Mouse (Mus musculus) MEL (cell line): ENCODE data around the gene Raver2. TPM values are rescaled to one million over a fixed set of nuclear protein-coding genes. Genes with fewer than 3 reads are reported as not detected.
A peak's percentile ranks its signal among the peaks of the same experiment; 100 is the strongest.

Source experiments
- DNase-seq: peaks from one replicate; pipeline ENCODE4 v3.0.0; 2011; ENCODE audit warnings: low read depth, low spot score
- H3K27ac ChIP-seq: 2 replicates; pipeline ENCODE4 v1.5.1; 2012; ENCODE audit warnings: low read depth, mild to moderate bottlenecking, control low read depth, low read length, moderate library complexity; ENCODE audit not compliant: control insufficient read depth
- H3K27me3 ChIP-seq, 2 experiments: fragments of 150-350 bp in 1 of 2; sonication (generic) in 1 of 2; 2 replicates each; pipeline ENCODE4 v1.6.1; 2012; ENCODE audit warnings: low read length in 2 of 2, mild to moderate bottlenecking in 2 of 2, improper control_type of control experiment in 1 of 2, moderate library complexity in 1 of 2; ENCODE audit not compliant: insufficient read depth in 2 of 2, control insufficient read depth in 1 of 2
- H3K36me3 ChIP-seq, 2 experiments: 2 replicates each; pipeline ENCODE4 v1.6.1; 2012 to 2014; ENCODE audit warnings: low read length in 2 of 2, improper control_type of control experiment in 1 of 2, inconsistent platforms in 1 of 2, mild to moderate bottlenecking in 1 of 2; ENCODE audit not compliant: insufficient read depth in 2 of 2, control insufficient read depth in 1 of 2
- H3K4me1 ChIP-seq, 2 experiments: fragments of 150-350 bp in 1 of 2; sonication (generic) in 1 of 2; 2 replicates each; pipeline ENCODE4 v1.6.1; 2012; ENCODE audit warnings: low read length in 2 of 2, improper control_type of control experiment in 1 of 2, mild to moderate bottlenecking in 1 of 2; ENCODE audit not compliant: insufficient read depth in 2 of 2, control insufficient read depth in 1 of 2
- H3K4me3 ChIP-seq, 2 experiments: fragments of 150-350 bp in 1 of 2; sonication (generic) in 1 of 2; 2 replicates each; pipeline ENCODE4 v1.5.1; 2012; ENCODE audit warnings: low read depth in 2 of 2, low read length in 2 of 2, mild to moderate bottlenecking in 2 of 2, moderate library complexity in 2 of 2, control low read depth in 1 of 2, improper control_type of control experiment in 1 of 2; ENCODE audit not compliant: control insufficient read depth in 1 of 2, insufficient read depth in 1 of 2
- H3K79me2 ChIP-seq: 2 replicates; pipeline ENCODE4 v1.6.1; 2012; ENCODE audit warnings: mild to moderate bottlenecking, low read length, moderate library complexity; ENCODE audit not compliant: control insufficient read depth, poor library complexity, insufficient read depth
- H3K9ac ChIP-seq: 2 replicates; pipeline ENCODE4 v1.6.1; 2012; ENCODE audit warnings: low read depth, mild to moderate bottlenecking, control low read depth, low read length, moderate library complexity; ENCODE audit not compliant: control insufficient read depth, poor library complexity, severe bottlenecking
- H3K9me3 ChIP-seq: fragments of 150-350 bp; sonication (generic); replicated peaks from 2 replicates; pipeline ENCODE4 v1.6.1; 2012; ENCODE audit warnings: mild to moderate bottlenecking, low read length, improper control_type of control experiment, moderate library complexity; ENCODE audit not compliant: insufficient read depth
- BHLHE40 ChIP-seq: IDR thresholded peaks from 2 replicates; pipeline ENCODE4 v1.6.1; 2012; ENCODE audit warnings: low read depth, mild to moderate bottlenecking, inconsistent platforms, low read length, improper control_type of control experiment, borderline replicate concordance
- CHD1 ChIP-seq: IDR thresholded peaks from 2 replicates; pipeline ENCODE4 v1.6.1; 2012; ENCODE audit warnings: low read depth, mild to moderate bottlenecking, inconsistent platforms, low read length, improper control_type of control experiment
- CTCF ChIP-seq, 3 experiments: IDR thresholded peaks in 2 of 3; conservative IDR thresholded peaks in 1 of 3; 2 replicates each; pipeline ENCODE4 v1.5.1; 2011 to 2012; ENCODE audit warnings: low read length in 3 of 3, low read depth in 2 of 3, mild to moderate bottlenecking in 2 of 3, improper control_type of control experiment in 1 of 3, inconsistent platforms in 1 of 3, mixed read lengths in 1 of 3, moderate library complexity in 1 of 3; ENCODE audit not compliant: control insufficient read depth in 1 of 3, insufficient read depth in 1 of 3, poor library complexity in 1 of 3, severe bottlenecking in 1 of 3
- GATA1 ChIP-seq: IDR thresholded peaks from 2 replicates; pipeline ENCODE4 v1.6.1; 2011; ENCODE audit warnings: low read depth, low read length, improper control_type of control experiment
- MAFK ChIP-seq: IDR thresholded peaks from 2 replicates; pipeline ENCODE4 v1.6.1; 2011; ENCODE audit warnings: low read depth, mild to moderate bottlenecking, low read length, improper control_type of control experiment, borderline replicate concordance
- MAX ChIP-seq: IDR thresholded peaks from 2 replicates; pipeline ENCODE4 v1.6.1; 2011; ENCODE audit warnings: low read length, improper control_type of control experiment
- MAZ ChIP-seq: IDR thresholded peaks from 2 replicates; pipeline ENCODE4 v1.6.1; 2012; ENCODE audit warnings: low read depth, mild to moderate bottlenecking, inconsistent platforms, low read length, improper control_type of control experiment
- MYB ChIP-seq: IDR thresholded peaks from 2 replicates; pipeline ENCODE4 v1.6.1; 2011; ENCODE audit warnings: mild to moderate bottlenecking, low read depth, low read length, improper control_type of control experiment
- NRF1 ChIP-seq: IDR thresholded peaks from 2 replicates; pipeline ENCODE4 v1.6.1; 2014; ENCODE audit warnings: low read depth, mild to moderate bottlenecking, inconsistent platforms, low read length, improper control_type of control experiment, moderate library complexity; ENCODE audit not compliant: poor library complexity, insufficient read depth, severe bottlenecking
- POLR2A ChIP-seq, 2 experiments: IDR thresholded peaks; 2 replicates each; pipeline ENCODE4 v1.6.1; 2011 to 2012; ENCODE audit warnings: low read length in 2 of 2, mild to moderate bottlenecking in 2 of 2, control low read depth in 1 of 2, improper control_type of control experiment in 1 of 2, low read depth in 1 of 2, moderate library complexity in 1 of 2; ENCODE audit not compliant: control insufficient read depth in 1 of 2, insufficient read depth in 1 of 2, poor library complexity in 1 of 2
- POLR2AphosphoS5 ChIP-seq: IDR thresholded peaks from 2 replicates; pipeline ENCODE4 v1.6.1; 2012; ENCODE audit warnings: low read depth, borderline replicate concordance, mild to moderate bottlenecking, inconsistent platforms, low read length, moderate library complexity, mixed read lengths
- RAD21 ChIP-seq: IDR thresholded peaks from 2 replicates; pipeline ENCODE4 v1.6.1; 2011; ENCODE audit warnings: mild to moderate bottlenecking, low read depth, low read length, improper control_type of control experiment
- SMC3 ChIP-seq: IDR thresholded peaks from 2 replicates; pipeline ENCODE4 v1.6.1; 2011; ENCODE audit warnings: low read depth, low read length, improper control_type of control experiment
- ZC3H11A ChIP-seq: IDR thresholded peaks from 2 replicates; pipeline ENCODE4 v1.6.1; 2012; ENCODE audit warnings: low read depth, mild to moderate bottlenecking, inconsistent platforms, low read length, improper control_type of control experiment
- ZMIZ1 ChIP-seq: IDR thresholded peaks from 2 replicates; pipeline ENCODE4 v1.6.1; 2012; ENCODE audit warnings: low read depth, mild to moderate bottlenecking, inconsistent platforms, low read length, improper control_type of control experiment, moderate library complexity
- polyA plus RNA-seq, 2 experiments: library from polyadenylated mRNA; stranded (reverse) in 1 of 2; unstranded in 1 of 2; fragments of >175 nt in 1 of 2; fragments of >200 nt in 1 of 2; gene quantifications; 2 replicates each; pipeline versions ENCODE4 v1.2.1 to v1.2.4; 2012; ENCODE audit warnings: low replicate concordance in 2 of 2, low read depth in 1 of 2; ENCODE audit not compliant: insufficient read length in 2 of 2, insufficient read depth in 1 of 2, missing spikeins in 1 of 2
- total RNA-seq: library from RNA; depleted of rRNA; stranded (reverse); fragments of 300-350 nt; gene quantifications from 2 replicates; pipeline ENCODE4 v1.2.3, GENCODE M21; 2012

Gene Raver2
- total and polyA plus RNA-seq, 3 experiments, result 0.03 to 0.04 TPM; not detected in 1

DNA sequence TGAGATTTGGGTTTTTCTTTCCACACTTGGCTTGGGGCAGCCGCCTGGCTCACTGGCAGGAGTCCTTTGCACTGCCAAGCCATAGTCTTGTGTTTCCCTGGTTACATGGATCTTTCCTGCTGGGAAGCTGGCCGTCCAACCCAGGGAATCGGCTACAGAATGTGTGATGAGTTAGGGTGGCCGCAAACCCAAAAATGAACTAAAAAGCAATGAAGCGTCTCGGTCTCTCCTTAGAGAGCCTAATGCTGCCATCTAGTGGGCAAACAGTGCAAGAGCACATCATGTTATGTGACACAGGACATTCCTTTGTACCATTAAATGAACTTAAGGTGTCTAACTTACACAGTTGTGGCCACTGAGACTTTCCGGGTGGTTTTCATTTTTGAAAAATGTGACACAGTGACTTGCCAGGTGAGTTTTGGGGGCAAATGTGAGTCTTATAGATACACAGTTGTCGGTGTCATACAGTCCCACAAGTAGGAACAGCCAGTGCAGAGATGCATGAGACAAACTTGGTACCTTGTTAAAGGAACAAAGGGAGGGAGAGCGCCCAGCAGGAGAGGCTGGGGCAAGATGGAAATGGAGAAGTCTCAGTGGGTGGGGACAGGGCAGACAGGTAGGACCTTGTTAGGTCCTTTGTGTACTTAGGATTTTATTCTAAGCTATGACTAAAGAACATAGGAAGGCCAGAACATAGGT, 77.4 kb downstream of the Raver2 start:
- no peaks in the 10 kb centered on the region for H3K27me3 ChIP-seq
- H3K36me3 ChIP-seq, result peaks cover 0 to 2% of the 10 kb centered on the region in 2 experiments; a peak in 2 of 4 replicates
- no peak for TF ChIP-seq GATA1
- no peak for TF ChIP-seq MAFK
- TF ChIP-seq RAD21, result peak; percentile 90
- no peak for TF ChIP-seq POLR2A (IDR thresholded peaks at IDR 0.05; ENCODE audit: control insufficient read depth in 1 of 2, insufficient read depth in 1 of 2, low read depth in 1 of 2, low read length in 2 of 2, poor library complexity in 1 of 2)
- TF ChIP-seq MAX, result no peak
- TF ChIP-seq ZC3H11A, result peak; percentile 80
- no peak for TF ChIP-seq NRF1
- TF ChIP-seq SMC3, result peak; percentile 89
- no peak for TF ChIP-seq MYB
- TF ChIP-seq BHLHE40, result no peak
- peak; percentile 38; the same call in 1 of the 2 replicates for TF ChIP-seq MAZ
- peak; percentile 65 to 89 (median 82) for TF ChIP-seq CTCF (IDR thresholded peaks at IDR 0.05 in 2 of 3, conservative IDR thresholded peaks at IDR 0.05 in 1 of 3; ENCODE audit: control insufficient read depth in 1 of 3, insufficient read depth in 1 of 3, low read depth in 2 of 3, low read length in 3 of 3, poor library complexity in 1 of 3, severe bottlenecking in 1 of 3)
- no peak for TF ChIP-seq ZMIZ1
- H3K9me3 ChIP-seq, result no peaks in the 10 kb centered on the region
- H3K4me3 ChIP-seq, result no peak overlapping the region
- no peak overlapping the region for H3K9ac ChIP-seq
- no peaks in the 10 kb centered on the region for H3K4me1 ChIP-seq
- no peaks in the 10 kb centered on the region for H3K79me2 ChIP-seq
- H3K27ac ChIP-seq, result no peak overlapping the region
- DNase-seq, result peak; percentile 77

DNA sequence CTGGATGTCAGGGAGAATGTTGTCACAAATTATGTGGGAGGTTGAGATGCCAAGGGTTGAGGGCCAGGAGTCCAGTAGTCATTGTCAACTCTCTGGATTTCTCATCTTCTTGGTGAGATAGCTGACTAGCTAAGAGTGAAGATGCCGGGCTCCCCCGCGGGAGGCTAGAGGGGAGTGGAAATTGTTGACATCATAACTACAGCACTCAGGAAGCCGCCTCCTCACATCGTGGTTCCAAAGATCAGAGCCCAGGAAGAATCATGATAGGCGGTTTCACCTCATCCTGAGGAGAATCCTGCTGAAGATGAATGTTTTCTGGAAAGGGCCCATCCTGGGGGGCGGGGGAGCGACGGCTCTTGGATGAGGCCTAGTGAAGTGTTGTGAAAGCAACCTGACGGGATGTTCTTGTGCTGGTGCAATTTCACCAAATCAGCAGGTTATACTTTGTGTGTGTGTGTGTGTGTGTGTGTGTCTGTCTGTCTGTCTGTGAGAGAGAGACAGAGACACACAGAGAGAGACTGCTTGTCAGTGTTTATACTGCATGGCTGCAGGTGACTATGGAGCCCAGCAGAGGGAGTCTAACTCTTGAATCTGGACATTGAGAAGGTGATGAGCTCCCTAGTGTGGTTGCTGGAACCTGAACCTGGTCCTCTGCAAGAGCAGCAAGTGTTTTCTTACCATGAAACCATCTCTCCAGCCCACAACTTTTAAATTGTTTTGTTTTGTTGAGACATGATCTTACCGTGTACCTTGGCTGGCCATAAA, 78.3 kb downstream of the Raver2 start:
- H3K9me3 ChIP-seq, result no peaks in the 10 kb centered on the region
- H3K4me3 ChIP-seq, result no peak overlapping the region
- no peaks in the 10 kb centered on the region for H3K79me2 ChIP-seq
- TF ChIP-seq CTCF (IDR thresholded peaks at IDR 0.05 in 2 of 3, conservative IDR thresholded peaks at IDR 0.05 in 1 of 3; ENCODE audit: control insufficient read depth in 1 of 3, insufficient read depth in 1 of 3, low read depth in 2 of 3, low read length in 3 of 3, poor library complexity in 1 of 3, severe bottlenecking in 1 of 3), result peak; percentile 31 to 63 (median 46); a peak in 5 of 6 replicates
- TF ChIP-seq ZC3H11A, result peak; percentile 51; the same call in 1 of the 2 replicates
- TF ChIP-seq POLR2AphosphoS5, result no peak
- no peak for TF ChIP-seq CHD1
- TF ChIP-seq RAD21, result peak; percentile 43
- TF ChIP-seq SMC3, result peak; percentile 68
- no peak for TF ChIP-seq POLR2A (IDR thresholded peaks at IDR 0.05; ENCODE audit: control insufficient read depth in 1 of 2, insufficient read depth in 1 of 2, low read depth in 1 of 2, low read length in 2 of 2, poor library complexity in 1 of 2)
- H3K27me3 ChIP-seq, result no peaks in the 10 kb centered on the region
- H3K36me3 ChIP-seq, result peaks cover 0 to 2% of the 10 kb centered on the region in 2 experiments; a peak in 2 of 4 replicates
- no peak overlapping the region for H3K9ac ChIP-seq
- peak; percentile 47 for DNase-seq
- H3K27ac ChIP-seq, result no peak overlapping the region
- H3K4me1 ChIP-seq, result no peaks in the 10 kb centered on the region
